Mouse (Mus musculus) liver, adult (tissue): ENCODE results near the gene N4bp2.

Source experiments
- GATA4 ChIP-seq: IDR thresholded peaks from 2 replicates; pipeline ENCODE4 v1.6.1; 2014; ENCODE audit warnings: mild to moderate bottlenecking, low read length; ENCODE audit not compliant: insufficient replicate concordance

The N4bp2 gene

GRCm38 (mm10) chr5:65790604-65791225, 27.4 kb downstream of the N4bp2 start:
- no peak for TF ChIP-seq GATA4

GRCm38 (mm10) chr5:65794202-65794601, 30.9 kb downstream of the N4bp2 start:
- no peak for TF ChIP-seq GATA4

- TF ChIP-seq GATA4: no peak
Observed at GRCm38 (mm10) chr5:65794702-65795101, 31.4 kb downstream of the N4bp2 start.

GRCm38 (mm10) chr5:65795293-65795993, 32.1 kb downstream of the N4bp2 start:
- TF ChIP-seq GATA4: no peak

GRCm38 (mm10) chr5:65795994-65796298, 32.6 kb downstream of the N4bp2 start:
- no peak for TF ChIP-seq GATA4

GRCm38 (mm10) chr5:65823601-65824133, 60.3 kb downstream of the N4bp2 start:
- no peak for TF ChIP-seq GATA4

- TF ChIP-seq GATA4: no peak
Observed at GRCm38 (mm10) chr5:65826476-65826875, 63.2 kb downstream of the N4bp2 start.

- TF ChIP-seq GATA4: no peak
Observed at GRCm38 (mm10) chr5:65827102-65827501, 63.8 kb downstream of the N4bp2 start.

- TF ChIP-seq GATA4: no peak
Observed at GRCm38 (mm10) chr5:65828261-65828660, 64.9 kb downstream of the N4bp2 start.

- TF ChIP-seq GATA4: no peak
Observed at GRCm38 (mm10) chr5:65829059-65829458, 65.7 kb downstream of the N4bp2 start.

- no peak for TF ChIP-seq GATA4
Observed at GRCm38 (mm10) chr5:65831917-65832618, 68.7 kb downstream of the N4bp2 start.

- no peak for TF ChIP-seq GATA4
Observed at GRCm38 (mm10) chr5:65833092-65833491, 69.8 kb downstream of the N4bp2 start.

GRCm38 (mm10) chr5:65833766-65834498, 70.6 kb downstream of the N4bp2 start:
- TF ChIP-seq GATA4: no peak

- TF ChIP-seq GATA4: no peak
Observed at GRCm38 (mm10) chr5:65838053-65838452, 74.7 kb downstream of the N4bp2 start.

GRCm38 (mm10) chr5:65842947-65843346, 79.6 kb downstream of the N4bp2 start:
- TF ChIP-seq GATA4: no peak
